Comparison of ENCODE assay signal across 8 mouse cellular contexts in genomic region chr2:152544691-152545090, GRCm38 (mm10). TPM values are rescaled to one million over a fixed set of nuclear protein-coding genes. Genes with fewer than 3 reads are reported as not detected.
DNase-seq lines count a peak whose midpoint lies in the region; ATAC-seq lines count a peak whose summit lies in the region.

No protein-coding gene starts in this region.

- H3K9me3 ChIP-seq in midbrain, embryonic 10.5 days (replicated peaks): peaks cover 5% of the 10 kb centered on the region; the same call in 1 of the 2 replicates
- no peaks in the 10 kb centered on the region; the same call in 1 of the 2 replicates for H3K9me3 ChIP-seq in midbrain, embryonic 11.5 days (ENCODE audit: control insufficient read depth, low read length)
- H3K9me3 ChIP-seq in neural tube, embryonic 14.5 days (ENCODE audit: control insufficient read depth, low read length): no peaks in the 10 kb centered on the region

- no peaks in the 10 kb centered on the region for H3K27me3 ChIP-seq in midbrain, embryonic 10.5 days (ENCODE audit: low read depth, poor library complexity, severe bottlenecking)
- H3K27me3 ChIP-seq in midbrain, embryonic 11.5 days (ENCODE audit: control insufficient read depth, insufficient read depth, low read length): no peaks in the 10 kb centered on the region
- H3K27me3 ChIP-seq in neural tube, embryonic 14.5 days (ENCODE audit: control insufficient read depth, insufficient read depth, low read length): no peaks in the 10 kb centered on the region

- DNase-seq in midbrain, embryonic 10.5 days (ENCODE audit: low spot score): peak; percentile 37
- DNase-seq in midbrain, embryonic 11.5 days (ENCODE audit: low spot score, missing footprints): no peak
- peak; percentile 61 for DNase-seq in adrenal gland, postnatal 25 days
- peak; percentile 12 for DNase-seq in fibroblast of lung, adult 2 months (ENCODE audit: low read depth)
- peak; percentile 66 for DNase-seq in kidney, adult 11 months
- DNase-seq in left cerebral cortex, adult 9 months (ENCODE audit: low spot score in 2 of 2): peak; percentile 15 to 48
- DNase-seq in spleen, postnatal 4 days (ENCODE audit: low spot score in 2 of 2): no peak

- no peaks in the 10 kb centered on the region for H3K4me1 ChIP-seq in midbrain, embryonic 10.5 days
- no peaks in the 10 kb centered on the region for H3K4me1 ChIP-seq in midbrain, embryonic 11.5 days (ENCODE audit: control insufficient read depth, insufficient read depth, low read length)
- H3K4me1 ChIP-seq in neural tube, embryonic 14.5 days (ENCODE audit: control insufficient read depth, insufficient read depth, low read length): no peaks in the 10 kb centered on the region

- H3K36me3 ChIP-seq in midbrain, embryonic 10.5 days: no peaks in the 10 kb centered on the region
- no peaks in the 10 kb centered on the region for H3K36me3 ChIP-seq in midbrain, embryonic 11.5 days (ENCODE audit: control insufficient read depth, insufficient read depth, low read length)
- no peaks in the 10 kb centered on the region for H3K36me3 ChIP-seq in neural tube, embryonic 14.5 days (ENCODE audit: control insufficient read depth, insufficient read depth, low read length)

- ATAC-seq in midbrain, embryonic 11.5 days (ENCODE audit: low FRiP score): no peak; the same call in 1 of the 2 replicates
- ATAC-seq in neural tube, embryonic 14.5 days (ENCODE audit: low read depth): peak; percentile 60; the same call in 1 of the 2 replicates

- H3K4me2 ChIP-seq in midbrain, embryonic 11.5 days: no peak overlapping the region
- H3K4me2 ChIP-seq in neural tube, embryonic 14.5 days (ENCODE audit: low read depth, low read length): no peak overlapping the region

- no peak overlapping the region for H3K9ac ChIP-seq in midbrain, embryonic 11.5 days (ENCODE audit: low read length)
- H3K9ac ChIP-seq in neural tube, embryonic 14.5 days (replicated peaks; ENCODE audit: low read depth, low read length): no peak overlapping the region

- H3K27ac ChIP-seq in midbrain, embryonic 10.5 days (replicated peaks): no peak overlapping the region
- no peak overlapping the region for H3K27ac ChIP-seq in midbrain, embryonic 11.5 days (ENCODE audit: low read depth, low read length)
- H3K27ac ChIP-seq in neural tube, embryonic 14.5 days (ENCODE audit: low read depth, low read length): no peak overlapping the region

- 24% methylated on average over 4 of the region's 4 CpGs for WGBS in midbrain, embryonic 10.5 days
- 29% methylated on average over 4 of the region's 4 CpGs for WGBS in midbrain, embryonic 11.5 days
- 19% methylated on average over 4 of the region's 4 CpGs for WGBS in neural tube, embryonic 14.5 days

- H3K4me3 ChIP-seq in midbrain, embryonic 10.5 days: no peak overlapping the region
- H3K4me3 ChIP-seq in midbrain, embryonic 11.5 days (ENCODE audit: low read depth, low read length): no peak overlapping the region
- no peak overlapping the region for H3K4me3 ChIP-seq in neural tube, embryonic 14.5 days (ENCODE audit: low read depth, low read length)

RNA-seq across cellular contexts. Expression of gene Defb29, which starts 4.8 kb away (rescaled TPM):
- polyA plus RNA-seq in midbrain, embryonic 10.5 days (2016; fragmentation: Nextera tagmentation; extraction: Ambion mirVana): not detected in 2 replicates
- not detected in 2 replicates for polyA plus RNA-seq in midbrain, embryonic 11.5 days (2014; fragmentation: Nextera tagmentation; extraction: Ambion mirVana)
- not detected in 2 replicates for total RNA-seq in adrenal gland, postnatal 25 days (2021)
- not detected in 2 replicates for polyA plus RNA-seq in neural tube, embryonic 14.5 days (2014; fragmentation: Nextera tagmentation; extraction: Ambion mirVana)

RNA-seq across cellular contexts. Expression of gene Gm17416, which starts 24.4 kb away (rescaled TPM):
- not detected in 2 replicates for polyA plus RNA-seq in midbrain, embryonic 10.5 days (2016; fragmentation: Nextera tagmentation; extraction: Ambion mirVana)
- polyA plus RNA-seq in midbrain, embryonic 11.5 days (2014; fragmentation: Nextera tagmentation; extraction: Ambion mirVana): not detected in 2 replicates
- not detected in 2 replicates for total RNA-seq in adrenal gland, postnatal 25 days (2021)
- polyA plus RNA-seq in neural tube, embryonic 14.5 days (2014; fragmentation: Nextera tagmentation; extraction: Ambion mirVana): not detected in 2 replicates

RNA-seq across cellular contexts. Expression of gene Defb28, which starts 26.6 kb away (rescaled TPM):
- not detected in 2 replicates for polyA plus RNA-seq in midbrain, embryonic 10.5 days (2016; fragmentation: Nextera tagmentation; extraction: Ambion mirVana)
- polyA plus RNA-seq in midbrain, embryonic 11.5 days (2014; fragmentation: Nextera tagmentation; extraction: Ambion mirVana): not detected in 2 replicates
- not detected in 2 replicates for total RNA-seq in adrenal gland, postnatal 25 days (2021)
- not detected in 2 replicates for polyA plus RNA-seq in neural tube, embryonic 14.5 days (2014; fragmentation: Nextera tagmentation; extraction: Ambion mirVana)

RNA-seq across cellular contexts. Expression of gene Defb21, which starts 27.9 kb away (rescaled TPM):
- polyA plus RNA-seq in midbrain, embryonic 10.5 days (2016; fragmentation: Nextera tagmentation; extraction: Ambion mirVana): not detected in 2 replicates
- not detected in 2 replicates for polyA plus RNA-seq in midbrain, embryonic 11.5 days (2014; fragmentation: Nextera tagmentation; extraction: Ambion mirVana)
- total RNA-seq in adrenal gland, postnatal 25 days (2021): not detected in 2 replicates
- polyA plus RNA-seq in neural tube, embryonic 14.5 days (2014; fragmentation: Nextera tagmentation; extraction: Ambion mirVana): not detected in 2 replicates

RNA-seq across cellular contexts. Expression of gene Defb26, which starts 33.2 kb away (rescaled TPM):
- not detected in 2 replicates for polyA plus RNA-seq in midbrain, embryonic 10.5 days (2016; fragmentation: Nextera tagmentation; extraction: Ambion mirVana)
- polyA plus RNA-seq in midbrain, embryonic 11.5 days (2014; fragmentation: Nextera tagmentation; extraction: Ambion mirVana): not detected in 2 replicates
- not detected in 2 replicates for total RNA-seq in adrenal gland, postnatal 25 days (2021)
- not detected in 2 replicates for polyA plus RNA-seq in neural tube, embryonic 14.5 days (2014; fragmentation: Nextera tagmentation; extraction: Ambion mirVana)

Comparison
In these comparisons a context has a peak if more than half of its experiments do, and no peak if none do; other contexts are left out.
1. DNase-seq: peak in midbrain, embryonic 10.5 days (single experiment), adrenal gland, postnatal 25 days (single experiment), fibroblast of lung, adult 2 months (single experiment), kidney, adult 11 months (single experiment) and left cerebral cortex, adult 9 months (2 of 2); none in midbrain, embryonic 11.5 days (single experiment) and spleen, postnatal 4 days (0 of 2).